Mouse (Mus musculus) liver, adult 2 months (tissue): ENCODE measurements around the gene Cmip.

ENCODE experiments used
- CTCF ChIP-seq: fragments of 200-500 bp; IDR thresholded peaks from 2 replicates; pipeline ENCODE4 v1.5.1; 2011; ENCODE audit warnings: low read depth, low read length, control low read depth
- POLR2A ChIP-seq: fragments of 200-500 bp; IDR thresholded peaks from 2 replicates; pipeline ENCODE4 v1.6.1; 2011; ENCODE audit warnings: low read length, control low read depth; ENCODE audit not compliant: insufficient read depth; ENCODE audit errors: extremely low read depth

DNA sequence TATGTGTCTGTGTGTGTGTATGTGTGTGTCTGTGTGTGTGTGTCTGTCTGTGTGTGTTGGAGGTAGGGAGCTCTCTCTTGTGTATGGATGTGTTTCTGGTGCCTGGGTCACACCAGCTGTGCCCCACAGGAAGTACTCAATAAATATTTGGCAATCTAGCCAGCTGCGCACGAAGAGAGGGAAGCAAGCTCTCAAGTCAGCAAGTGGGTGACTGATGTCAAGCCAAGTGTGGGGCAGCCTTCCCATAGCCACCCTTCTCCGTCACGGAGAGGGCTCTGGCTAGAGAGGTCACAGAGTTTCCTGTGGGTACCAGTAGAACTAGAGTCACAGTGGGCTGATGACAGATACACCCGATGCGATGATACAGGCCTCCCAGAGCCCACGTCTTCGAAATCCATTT is 110.6 kb downstream of the Cmip start:
- no peak for TF ChIP-seq CTCF
- TF ChIP-seq POLR2A = no peak
